Mouse (Mus musculus): Measurements from ENCODE around the gene Mctp1. TPM values are rescaled to one million over a fixed set of nuclear protein-coding genes. Genes with fewer than 3 reads are reported as not detected.

Gene Mctp1
- polyA plus RNA-seq, 1 experiment from 2014 or later = 1.8 TPM

GRCm38 (mm10) chr13:76802926-76803325 is 418.6 kb downstream of the Mctp1 start:
- H3K9me3 ChIP-seq = no peaks in the 10 kb centered on the region
- no peak overlapping the region for H3K27ac ChIP-seq
- H3K9ac ChIP-seq = no peak overlapping the region
- H3K4me3 ChIP-seq = no peak overlapping the region
- no peaks in the 10 kb centered on the region for H3K36me3 ChIP-seq
- H3K4me1 ChIP-seq = no peaks in the 10 kb centered on the region
- H3K27me3 ChIP-seq = no peaks in the 10 kb centered on the region
- H3K4me2 ChIP-seq = no peak overlapping the region
- 85% methylated on average over 9 of the region's 9 CpGs for whole genome bisulfite sequencing
- ATAC-seq (ENCODE audit: insufficient number of reproducible peaks, low FRiP score, low TSS enrichment, low read depth) = no peak

DNA sequence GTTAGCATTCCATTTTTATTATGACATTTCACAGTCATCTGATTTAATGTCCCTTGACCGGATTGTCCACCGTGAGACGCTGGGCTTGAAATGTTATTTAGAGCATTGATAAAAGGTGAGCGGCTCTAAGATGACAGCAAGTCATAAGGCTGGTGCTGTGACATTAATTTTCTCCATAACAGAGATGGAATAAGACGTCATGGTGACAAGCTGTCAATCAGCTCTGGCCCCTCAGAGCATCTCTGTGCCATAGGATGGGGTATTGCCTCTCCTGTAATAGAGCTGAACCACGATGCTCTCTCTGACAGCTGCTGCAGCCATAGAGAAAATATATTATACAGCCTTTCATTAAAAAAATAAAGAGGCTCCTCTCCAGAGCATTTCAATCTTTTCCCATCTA is 419.5 kb downstream of the Mctp1 start:
- H3K9me3 ChIP-seq = no peaks in the 10 kb centered on the region
- H3K4me3 ChIP-seq = no peak overlapping the region
- no peaks in the 10 kb centered on the region for H3K27me3 ChIP-seq
- H3K27ac ChIP-seq = no peak overlapping the region
- H3K4me1 ChIP-seq = no peaks in the 10 kb centered on the region
- no peak for ATAC-seq (ENCODE audit: insufficient number of reproducible peaks, low FRiP score, low TSS enrichment, low read depth)
- 69% methylated on average over 6 of the region's 6 CpGs for WGBS
- no peak overlapping the region for H3K4me2 ChIP-seq
- H3K9ac ChIP-seq = no peak overlapping the region
- no peaks in the 10 kb centered on the region for H3K36me3 ChIP-seq

GRCm38 (mm10) chr13:76808871-76809390 is 424.6 kb downstream of the Mctp1 start:
- Histone ChIP-seq H3K27ac (no peak overlapping the region), H3K4me1 (no peaks in the 10 kb centered on the region), H3K9me3 (no peaks in the 10 kb centered on the region), H3K9ac (no peak overlapping the region), H3K4me3 (no peak overlapping the region), H3K4me2 (no peak overlapping the region), H3K27me3 (no peaks in the 10 kb centered on the region), H3K36me3 (no peaks in the 10 kb centered on the region)
- 36% methylated on average over 1 of the region's 1 CpGs for WGBS
- no peak for ATAC-seq (ENCODE audit: insufficient number of reproducible peaks, low FRiP score, low TSS enrichment, low read depth)

DNA sequence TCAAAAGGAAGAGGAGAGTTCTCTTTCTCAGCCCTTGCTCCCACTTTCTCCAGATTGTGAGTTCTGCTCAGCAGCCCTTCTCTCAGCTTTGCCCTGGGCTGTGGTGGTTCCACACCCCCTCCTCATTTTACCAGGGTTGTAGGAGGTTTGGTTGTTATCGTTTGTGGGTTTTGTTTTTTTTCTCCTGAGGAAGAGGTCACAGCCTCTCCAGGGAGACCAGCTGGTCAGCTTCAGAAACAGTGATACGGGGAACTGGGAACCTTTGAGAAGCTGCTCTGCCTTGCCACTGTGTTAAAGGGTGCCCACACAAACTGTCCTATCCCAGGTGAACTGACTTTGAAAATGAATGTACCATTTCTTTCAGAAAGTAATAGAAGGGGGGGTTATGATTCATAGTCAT is 425.5 kb downstream of the Mctp1 start:
- Histone ChIP-seq H3K27ac (no peak overlapping the region), H3K4me1 (no peaks in the 10 kb centered on the region), H3K36me3 (no peaks in the 10 kb centered on the region), H3K4me2 (no peak overlapping the region), H3K27me3 (no peaks in the 10 kb centered on the region), H3K4me3 (no peak overlapping the region), H3K9me3 (no peaks in the 10 kb centered on the region), H3K9ac (no peak overlapping the region)
- ATAC-seq (ENCODE audit: insufficient number of reproducible peaks, low FRiP score, low TSS enrichment, low read depth) = no peak
- WGBS = 24% methylated on average over 2 of the region's 2 CpGs

GRCm38 (mm10) chr13:76810496-76810939 is 426.2 kb downstream of the Mctp1 start:
- H3K36me3 ChIP-seq = no peaks in the 10 kb centered on the region
- no peaks in the 10 kb centered on the region for H3K9me3 ChIP-seq
- no peak overlapping the region for H3K9ac ChIP-seq
- H3K4me1 ChIP-seq = no peaks in the 10 kb centered on the region
- H3K4me3 ChIP-seq = no peak overlapping the region
- WGBS = 18% methylated on average over 7 of the region's 7 CpGs
- no peak overlapping the region for H3K27ac ChIP-seq
- no peaks in the 10 kb centered on the region for H3K27me3 ChIP-seq
- no peak for ATAC-seq (ENCODE audit: insufficient number of reproducible peaks, low FRiP score, low TSS enrichment, low read depth)
- no peak overlapping the region for H3K4me2 ChIP-seq

DNA sequence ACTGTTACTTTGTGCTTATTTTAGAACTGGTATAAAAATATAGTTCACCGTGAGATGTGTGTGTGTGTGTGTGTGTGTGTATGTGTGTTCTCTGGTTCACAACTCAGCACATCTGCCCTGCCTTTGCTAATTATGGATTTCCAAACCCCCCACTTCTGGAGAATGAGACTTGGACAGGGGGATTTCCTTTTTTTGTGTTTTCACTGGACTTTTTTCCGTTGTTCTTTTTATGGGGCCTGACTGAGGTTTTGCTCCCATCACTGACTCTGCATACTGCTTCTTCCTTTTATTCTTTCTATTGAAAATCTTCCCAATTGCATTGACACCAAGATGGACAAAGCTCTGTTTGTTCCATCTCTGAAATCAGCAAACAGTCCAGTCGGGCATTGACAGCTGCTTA is 438.7 kb downstream of the Mctp1 start:
- no peak overlapping the region for H3K27ac ChIP-seq
- WGBS = 47% methylated on average over 3 of the region's 3 CpGs
- H3K36me3 ChIP-seq = no peaks in the 10 kb centered on the region
- no peaks in the 10 kb centered on the region for H3K9me3 ChIP-seq
- no peak overlapping the region for H3K4me2 ChIP-seq
- no peak overlapping the region for H3K4me3 ChIP-seq
- no peaks in the 10 kb centered on the region for H3K4me1 ChIP-seq
- no peak overlapping the region for H3K9ac ChIP-seq
- no peak for ATAC-seq (ENCODE audit: insufficient number of reproducible peaks, low FRiP score, low TSS enrichment, low read depth)
- no peaks in the 10 kb centered on the region for H3K27me3 ChIP-seq

DNA sequence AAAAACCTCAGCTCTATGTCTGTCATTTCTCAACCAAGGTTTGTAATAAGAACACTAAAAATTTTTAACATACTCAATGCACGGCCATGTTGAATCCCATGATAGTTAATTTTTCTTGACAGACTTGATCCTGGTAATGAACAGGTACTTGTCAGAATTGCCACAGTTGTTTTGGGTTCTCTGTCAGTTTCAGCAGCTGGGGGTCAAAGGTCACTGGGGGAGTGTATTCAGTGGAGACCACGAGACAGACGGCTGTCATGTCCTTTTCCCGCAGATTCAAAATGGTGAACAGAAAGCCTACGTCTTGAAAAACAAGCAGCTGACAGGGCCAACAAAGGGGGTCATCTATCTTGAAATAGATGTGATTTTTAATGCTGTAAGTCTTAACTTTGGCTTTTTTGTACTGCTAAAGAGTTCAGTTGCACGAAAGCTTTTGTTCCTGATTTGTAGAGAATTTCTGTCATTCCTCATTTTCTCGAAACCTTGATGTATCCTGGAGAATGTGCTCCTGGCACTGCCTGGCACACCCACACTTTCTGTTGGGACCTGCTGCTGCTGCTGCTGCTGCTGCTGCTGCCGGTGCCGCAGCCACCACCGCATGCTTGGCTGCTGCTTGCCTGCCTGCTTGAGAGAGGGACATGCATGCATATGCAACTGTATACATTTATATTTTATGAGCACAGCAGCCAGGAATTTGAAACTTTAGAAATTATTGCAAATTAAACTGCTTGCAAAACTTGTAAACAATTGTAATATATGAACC is 440.8 kb downstream of the Mctp1 start:
- ATAC-seq (ENCODE audit: insufficient number of reproducible peaks, low FRiP score, low TSS enrichment, low read depth) = no peak
- no peaks in the 10 kb centered on the region for H3K36me3 ChIP-seq
- H3K4me1 ChIP-seq = no peaks in the 10 kb centered on the region
- WGBS = 53% methylated on average over 10 of the region's 10 CpGs
- no peak overlapping the region for H3K9ac ChIP-seq
- H3K27me3 ChIP-seq = no peaks in the 10 kb centered on the region
- H3K4me2 ChIP-seq = no peak overlapping the region
- no peak overlapping the region for H3K4me3 ChIP-seq
- H3K27ac ChIP-seq = no peak overlapping the region
- no peaks in the 10 kb centered on the region for H3K9me3 ChIP-seq

GRCm38 (mm10) chr13:76827738-76828137 is 443.4 kb downstream of the Mctp1 start:
- Histone ChIP-seq H3K27ac (no peak overlapping the region), H3K9me3 (no peaks in the 10 kb centered on the region), H3K9ac (no peak overlapping the region), H3K4me3 (no peak overlapping the region), H3K4me1 (no peaks in the 10 kb centered on the region), H3K27me3 (no peaks in the 10 kb centered on the region), H3K36me3 (no peaks in the 10 kb centered on the region), H3K4me2 (no peak overlapping the region)
- ATAC-seq (ENCODE audit: insufficient number of reproducible peaks, low FRiP score, low TSS enrichment, low read depth) = no peak
- 68% methylated on average over 3 of the region's 3 CpGs for WGBS

DNA sequence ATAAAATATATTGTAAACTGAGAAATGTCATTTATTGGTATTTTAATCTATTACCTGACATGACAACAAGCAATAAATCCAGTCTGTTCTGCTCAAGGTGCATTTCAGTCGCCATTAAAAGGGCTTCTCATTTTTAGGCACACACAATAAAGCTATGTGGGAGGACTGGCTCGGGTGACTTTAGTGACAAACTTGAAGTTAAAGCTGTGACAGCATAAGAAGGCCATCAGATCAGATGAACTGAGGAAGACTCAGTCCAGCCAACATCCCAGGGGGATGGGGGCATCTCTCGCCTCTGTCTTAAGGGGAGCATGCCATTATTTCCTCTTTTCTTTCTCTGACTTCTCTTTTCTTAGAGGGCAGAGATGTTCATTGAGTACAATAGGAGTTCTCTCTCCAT is 453.7 kb downstream of the Mctp1 start:
- Histone ChIP-seq H3K4me3 (no peak overlapping the region), H3K4me1 (no peaks in the 10 kb centered on the region), H3K27ac (no peak overlapping the region), H3K9me3 (no peaks in the 10 kb centered on the region), H3K4me2 (no peak overlapping the region), H3K27me3 (no peaks in the 10 kb centered on the region), H3K9ac (no peak overlapping the region), H3K36me3 (no peaks in the 10 kb centered on the region)
- ATAC-seq (ENCODE audit: insufficient number of reproducible peaks, low FRiP score, low TSS enrichment, low read depth) = no peak
- WGBS = 53% methylated on average over 3 of the region's 3 CpGs

GRCm38 (mm10) chr13:76840712-76841111 is 456.4 kb downstream of the Mctp1 start:
- ATAC-seq (ENCODE audit: insufficient number of reproducible peaks, low FRiP score, low TSS enrichment, low read depth) = no peak
- Histone ChIP-seq H3K27me3 (no peaks in the 10 kb centered on the region), H3K9me3 (no peaks in the 10 kb centered on the region), H3K9ac (no peak overlapping the region), H3K4me3 (no peak overlapping the region), H3K27ac (no peak overlapping the region), H3K4me1 (no peaks in the 10 kb centered on the region), H3K36me3 (no peaks in the 10 kb centered on the region), H3K4me2 (no peak overlapping the region)
- 59% methylated on average over 5 of the region's 5 CpGs for WGBS

DNA sequence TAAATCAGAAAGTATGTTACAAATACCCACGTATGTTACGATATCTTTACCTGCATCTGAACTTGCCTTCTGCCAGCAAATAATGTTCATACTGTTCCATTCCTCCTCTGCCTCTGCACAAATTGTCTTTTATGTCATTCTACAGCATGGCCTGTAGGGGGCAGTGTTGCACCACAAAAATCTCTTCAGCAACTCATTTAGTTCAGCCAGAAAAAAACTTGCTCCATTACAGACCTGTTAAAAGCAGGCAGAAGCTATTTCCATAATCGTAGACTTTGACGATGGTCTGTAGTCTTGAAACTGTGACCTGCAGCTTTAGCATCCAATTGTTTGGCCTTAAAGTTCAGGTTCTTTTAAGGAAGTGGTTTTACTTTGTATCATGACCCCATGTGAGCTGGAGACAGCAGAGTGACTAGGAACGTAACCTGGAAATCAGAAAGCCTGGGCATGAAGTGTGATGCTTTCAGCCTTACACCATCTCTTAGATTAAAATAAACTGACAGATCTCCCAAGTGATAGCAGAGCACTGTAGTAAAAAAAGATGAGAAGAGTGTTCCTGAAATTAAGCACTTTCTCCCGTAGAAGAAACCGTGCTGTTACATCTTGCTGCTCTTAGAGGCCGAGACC is 460.4 kb downstream of the Mctp1 start:
- no peak overlapping the region for H3K9ac ChIP-seq

GRCm38 (mm10) chr13:76850412-76851054 is 466.2 kb downstream of the Mctp1 start:
- no peaks in the 10 kb centered on the region for H3K27me3 ChIP-seq
- H3K36me3 ChIP-seq = no peaks in the 10 kb centered on the region
- no peaks in the 10 kb centered on the region for H3K4me1 ChIP-seq
- 35% methylated on average over 7 of the region's 7 CpGs for WGBS
- H3K9ac ChIP-seq = no peak overlapping the region
- no peaks in the 10 kb centered on the region for H3K9me3 ChIP-seq
- H3K4me3 ChIP-seq = no peak overlapping the region
- H3K4me2 ChIP-seq = no peak overlapping the region
- H3K27ac ChIP-seq = no peak overlapping the region
- no peak for ATAC-seq (ENCODE audit: insufficient number of reproducible peaks, low FRiP score, low TSS enrichment, low read depth)

More for the DNA sequence above, 460.4 kb downstream of the Mctp1 start:
- ATAC-seq (ENCODE audit: insufficient number of reproducible peaks, low FRiP score, low TSS enrichment, low read depth) = no peak
- no peaks in the 10 kb centered on the region for H3K4me1 ChIP-seq
- no peak overlapping the region for H3K27ac ChIP-seq
- no peaks in the 10 kb centered on the region for H3K9me3 ChIP-seq
- no peaks in the 10 kb centered on the region for H3K27me3 ChIP-seq
- H3K4me2 ChIP-seq = no peak overlapping the region
- WGBS = 48% methylated on average over 8 of the region's 8 CpGs
- H3K4me3 ChIP-seq = no peak overlapping the region
- H3K36me3 ChIP-seq = no peaks in the 10 kb centered on the region

Data from limb, embryonic 15.5 days (tissue).